Mouse (Mus musculus) liver, adult 2 months (tissue): ENCODE measurements at regions not wholly inside any gene's neighbourhood (a gene's known extent, or its start where the extent isn't known, plus 50 kb on each side); places are given as distances from the start of the nearest gene placed in this dataset.

ENCODE experiments used
- CTCF ChIP-seq: fragments of 200-500 bp; IDR thresholded peaks from 2 replicates; pipeline ENCODE4 v1.5.1; 2011; ENCODE audit warnings: low read depth, low read length, control low read depth
- POLR2A ChIP-seq: fragments of 200-500 bp; IDR thresholded peaks from 2 replicates; pipeline ENCODE4 v1.6.1; 2011; ENCODE audit warnings: low read length, control low read depth; ENCODE audit not compliant: insufficient read depth; ENCODE audit errors: extremely low read depth

DNA sequence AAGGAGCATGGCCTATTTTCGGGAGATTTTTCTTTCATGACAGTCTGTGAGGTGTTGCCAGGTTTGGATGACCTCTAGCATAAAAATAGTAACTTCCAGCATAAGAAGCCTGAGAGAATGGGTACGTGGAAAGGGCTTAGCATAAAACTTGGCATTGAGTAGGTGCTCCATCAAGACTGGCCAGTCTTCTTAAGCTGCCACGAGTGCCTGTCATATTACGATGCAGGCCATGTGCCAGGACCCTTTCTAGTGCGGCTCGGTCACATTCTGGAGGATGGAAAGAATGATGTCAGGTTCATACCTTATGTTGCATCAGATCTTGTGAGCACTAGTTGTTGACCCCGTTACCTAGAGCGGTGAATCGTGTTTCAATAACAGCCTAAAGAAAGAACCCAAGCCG lies 311.0 kb downstream of the Ttll7 start:
- no peak for TF ChIP-seq POLR2A
- TF ChIP-seq CTCF, result no peak
